Mouse (Mus musculus): ENCODE data around the gene Podn.

GRCm38 (mm10) chr4:108057247-108057646, 39.0 kb downstream of the Podn start:
- TF ChIP-seq CTCF (IDR thresholded peaks at IDR 0.05; ENCODE audit: control insufficient read depth, insufficient read depth, insufficient replicate concordance, low read depth, low read length) = no peak
- no peak for TF ChIP-seq POLR2A (IDR thresholded peaks at IDR 0.05; ENCODE audit: control insufficient read depth, low read depth, low read length)
